Mouse (Mus musculus) lung, postnatal 0 days (tissue): ENCODE data around the gene Arhgef19. TPM values are rescaled to one million over a fixed set of nuclear protein-coding genes. Genes with fewer than 3 reads are reported as not detected.

Experiments
- ATAC-seq: fragments of 200-750 bp; cut with Nextera tagmentation; 2 replicates; pipeline ENCODE4 v1.8.0; 2017; ENCODE audit warnings: moderate library complexity
- DNase-seq: peaks from one replicate; pipeline ENCODE4 v3.0.0-alpha.2; 2016; ENCODE audit warnings: low spot score
- H3K27ac ChIP-seq: fragments of 300-500 bp; sonication (generic); 2 replicates; pipeline ENCODE4 v1.5.1; 2014; ENCODE audit warnings: antibody characterized with exemption, mild to moderate bottlenecking, low read length, mixed read lengths
- H3K27me3 ChIP-seq: fragments of 300-500 bp; sonication (generic); replicated peaks from 2 replicates; pipeline ENCODE4 v1.6.1; 2014; ENCODE audit warnings: low read length, mixed read lengths; ENCODE audit not compliant: insufficient read depth
- H3K36me3 ChIP-seq: fragments of 300-500 bp; sonication (generic); 2 replicates; pipeline ENCODE4 v1.6.1; 2014; ENCODE audit warnings: low read length, mixed read lengths; ENCODE audit not compliant: insufficient read depth
- H3K4me1 ChIP-seq: fragments of 300-500 bp; sonication (generic); 2 replicates; pipeline ENCODE4 v1.6.1; 2014; ENCODE audit warnings: antibody characterized with exemption, low read depth, low read length, mixed read lengths; ENCODE audit not compliant: insufficient read depth
- H3K4me2 ChIP-seq: fragments of 300-500 bp; sonication (generic); replicated peaks from 2 replicates; pipeline ENCODE4 v1.6.1; 2014; ENCODE audit warnings: low read depth, mild to moderate bottlenecking, low read length, moderate library complexity, mixed read lengths
- H3K4me3 ChIP-seq: fragments of 300-500 bp; sonication (generic); 2 replicates; pipeline ENCODE4 v1.5.1; 2014; ENCODE audit warnings: low read depth, low read length
- H3K9ac ChIP-seq: fragments of 300-500 bp; sonication (generic); replicated peaks from 2 replicates; pipeline ENCODE4 v1.6.1; 2014; ENCODE audit warnings: low read depth, mild to moderate bottlenecking
- H3K9me3 ChIP-seq: fragments of 300-500 bp; sonication (generic); 2 replicates; pipeline ENCODE4 v1.6.1; 2016; ENCODE audit warnings: low read length, mixed read lengths
- CTCF ChIP-seq: IDR thresholded peaks from 2 replicates; pipeline ENCODE4 v1.5.1; 2016; ENCODE audit warnings: antibody characterized with exemption, mild to moderate bottlenecking
- EP300 ChIP-seq: IDR thresholded peaks from 2 replicates; pipeline ENCODE4 v1.6.1; 2016; ENCODE audit warnings: antibody characterized with exemption, mild to moderate bottlenecking, control low read depth
- WGBS: fragments of 180-500 bp; shearing (Covaris S2); extraction: QIAGEN DNeasy Blood & Tissue Kit; methylation state at CpG from one replicate; pipeline ENCODE4 v1.1.7; 2014; 5-methylcytosine and 5-hydroxymethylcytosine counted together
- polyA plus RNA-seq: library from polyadenylated mRNA; unstranded; fragments of >200 nt; fragmentation: Nextera tagmentation; extraction: Ambion mirVana; gene quantifications from 2 replicates; pipeline ENCODE4 v1.2.1, GENCODE M21; 2015

Arhgef19 gene
- polyA plus RNA-seq, 1 experiment from 2014 or later: 2.9 TPM

DNA sequence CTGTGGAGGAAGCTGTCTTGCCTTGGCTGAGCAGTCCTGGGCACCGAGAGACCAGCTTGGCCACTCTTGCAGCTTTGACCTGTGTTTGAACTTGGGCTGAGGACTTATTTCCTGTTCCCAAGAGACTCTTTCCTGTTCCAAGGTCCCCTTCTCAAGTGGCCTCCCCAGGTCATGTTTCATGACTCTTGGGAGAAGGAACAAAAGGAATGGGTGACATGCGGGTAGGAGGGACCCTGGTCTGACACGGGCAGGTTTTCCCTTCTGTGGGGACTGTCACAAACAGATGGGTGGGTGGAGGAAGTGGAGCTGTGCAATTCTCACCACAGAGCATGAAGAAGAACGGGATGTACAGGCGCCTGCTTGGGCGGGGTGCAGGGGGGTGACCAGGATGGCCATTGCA, 32.4 kb downstream of the Arhgef19 start:
- peak; percentile 81 for DNase-seq
- TF ChIP-seq CTCF (no peak), EP300 (peak; percentile 81)
- no peak overlapping the region for H3K4me2 ChIP-seq
- no peak overlapping the region for H3K4me3 ChIP-seq
- H3K4me1 ChIP-seq: peaks cover 3% of the 10 kb centered on the region; the same call in 1 of the 2 replicates
- H3K27me3 ChIP-seq: no peaks in the 10 kb centered on the region
- H3K9ac ChIP-seq: no peak overlapping the region
- ATAC-seq: peak; percentile 51
- WGBS: 45% methylated on average over 6 of the region's 6 CpGs
- H3K27ac ChIP-seq: peak overlapping the region; percentile 81
- no peaks in the 10 kb centered on the region; the same call in 1 of the 2 replicates for H3K36me3 ChIP-seq
- H3K9me3 ChIP-seq: no peaks in the 10 kb centered on the region

DNA sequence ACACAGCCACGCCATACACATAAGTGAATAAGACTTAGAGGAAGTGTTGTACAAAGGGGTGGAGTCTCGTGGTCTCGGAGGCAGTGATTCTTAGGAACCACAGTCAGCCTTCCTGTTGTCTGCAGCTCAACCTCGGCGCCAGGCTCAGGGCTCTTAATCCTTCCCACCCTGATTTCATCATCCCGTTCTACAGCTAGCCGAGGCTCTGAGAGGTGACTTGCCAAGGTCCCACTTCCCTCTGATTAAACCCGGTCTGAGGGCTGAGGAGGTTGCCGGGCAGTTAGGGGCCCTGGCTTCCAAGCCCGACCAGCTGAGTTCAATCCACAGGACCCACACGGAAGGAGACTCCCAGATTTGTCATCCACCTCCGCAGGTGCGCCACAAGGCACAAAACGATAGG, 33.6 kb downstream of the Arhgef19 start:
- DNase-seq (peak; percentile 90), ATAC-seq (peak; percentile 39)
- Histone ChIP-seq H3K4me1 (peaks cover 10% of the 10 kb centered on the region; the same call in 1 of the 2 replicates), H3K9me3 (no peaks in the 10 kb centered on the region), H3K9ac (peak overlapping the region; percentile 36), H3K36me3 (no peaks in the 10 kb centered on the region; the same call in 1 of the 2 replicates), H3K4me3 (no peak overlapping the region), H3K4me2 (peak overlapping the region; percentile 44), H3K27me3 (no peaks in the 10 kb centered on the region), H3K27ac (peak overlapping the region; percentile 64)
- peak; percentile 42; the same call in 1 of the 2 replicates for TF ChIP-seq EP300
- no peak for TF ChIP-seq CTCF
- 5% methylated on average over 14 of the region's 14 CpGs for WGBS

DNA sequence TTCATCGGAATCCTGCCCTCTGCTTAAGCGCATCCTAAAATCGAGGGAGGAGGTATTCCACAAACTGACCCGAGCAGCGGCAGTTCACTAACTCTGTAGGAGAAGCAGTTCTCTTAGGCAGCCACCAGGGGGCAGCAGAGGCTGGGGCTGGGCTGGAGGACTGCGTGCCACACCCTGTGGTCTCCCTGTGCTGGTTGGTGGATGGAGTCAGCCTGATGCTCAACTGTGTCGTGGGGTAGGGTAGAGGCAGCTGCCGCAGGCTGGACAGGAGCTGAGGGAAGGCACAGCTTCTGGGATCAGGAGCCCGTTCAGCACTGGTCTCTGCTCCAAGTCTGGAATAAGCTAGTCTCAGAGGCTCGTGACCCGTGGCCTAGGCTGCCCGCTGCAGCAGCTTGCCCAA, 34.0 kb downstream of the Arhgef19 start:
- DNase-seq: peak; percentile 93
- H3K27ac ChIP-seq: peak overlapping the region; percentile 64

DNA sequence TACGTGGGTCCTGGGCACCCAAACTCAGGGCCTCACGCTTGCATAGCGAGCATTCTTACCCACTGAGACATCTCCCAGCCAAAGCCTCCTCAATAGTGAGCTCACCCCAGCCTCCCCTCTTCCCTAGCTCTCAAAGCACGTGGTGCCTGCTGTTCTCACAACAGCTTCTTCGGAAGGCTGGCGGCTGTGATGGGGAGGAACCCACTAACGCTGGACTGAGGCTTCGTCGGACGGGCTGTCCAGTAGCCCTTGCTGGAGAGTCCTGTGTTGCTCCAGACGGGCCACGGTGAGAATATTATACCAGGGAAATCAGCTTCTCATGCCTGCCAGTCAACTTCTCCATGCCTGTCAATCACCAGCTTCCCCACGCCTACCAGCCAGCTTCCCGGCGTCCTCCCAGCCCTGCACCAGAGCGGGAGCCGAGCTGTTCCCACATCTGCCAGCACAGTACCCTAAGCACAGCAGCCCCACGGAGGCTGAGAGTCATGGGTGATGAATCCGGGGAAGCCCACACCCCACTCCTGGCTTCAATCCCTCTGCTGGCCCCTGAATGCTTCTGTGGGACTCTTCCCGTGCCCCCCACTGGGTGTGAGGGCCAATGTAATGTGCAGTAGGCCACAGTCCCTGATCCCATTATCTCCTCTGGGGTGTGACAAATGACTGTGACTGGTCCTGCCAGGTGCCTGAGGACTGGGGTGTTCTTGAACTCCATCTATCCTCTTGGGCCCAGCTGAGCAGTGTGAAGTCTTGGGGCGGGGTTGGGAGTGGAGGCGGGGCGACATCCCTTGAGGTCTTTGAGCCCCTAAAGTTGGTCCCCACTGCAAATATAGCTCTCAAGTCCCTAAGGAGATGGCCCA, 35.4 kb downstream of the Arhgef19 start:
- WGBS: 41% methylated on average over 23 of the region's 23 CpGs
- H3K36me3 ChIP-seq: no peaks in the 10 kb centered on the region; the same call in 1 of the 2 replicates
- H3K27ac ChIP-seq: peak overlapping the region; percentile 7; the same call in 1 of the 2 replicates
- no peaks in the 10 kb centered on the region for H3K9me3 ChIP-seq
- H3K4me3 ChIP-seq: no peak overlapping the region
- no peak for ATAC-seq
- DNase-seq: peak; percentile 63
- TF ChIP-seq EP300: peak; percentile 55; the same call in 1 of the 2 replicates
- no peak for TF ChIP-seq CTCF
- no peak overlapping the region for H3K4me2 ChIP-seq
- peaks cover 16% of the 10 kb centered on the region; the same call in 1 of the 2 replicates for H3K4me1 ChIP-seq
- H3K27me3 ChIP-seq: no peaks in the 10 kb centered on the region
- H3K9ac ChIP-seq: no peak overlapping the region

More for the DNA sequence above, 34.0 kb downstream of the Arhgef19 start:
- H3K27me3 ChIP-seq: no peaks in the 10 kb centered on the region
- ATAC-seq: peak; percentile 68
- H3K4me2 ChIP-seq: peak overlapping the region; percentile 44
- no peaks in the 10 kb centered on the region for H3K9me3 ChIP-seq
- 20% methylated on average over 12 of the region's 12 CpGs for WGBS
- peak; percentile 100 for TF ChIP-seq CTCF
- no peak for TF ChIP-seq EP300
- no peaks in the 10 kb centered on the region; the same call in 1 of the 2 replicates for H3K36me3 ChIP-seq
- H3K4me3 ChIP-seq: no peak overlapping the region
- peak overlapping the region; percentile 36 for H3K9ac ChIP-seq
- peaks cover 11% of the 10 kb centered on the region; the same call in 1 of the 2 replicates for H3K4me1 ChIP-seq

DNA sequence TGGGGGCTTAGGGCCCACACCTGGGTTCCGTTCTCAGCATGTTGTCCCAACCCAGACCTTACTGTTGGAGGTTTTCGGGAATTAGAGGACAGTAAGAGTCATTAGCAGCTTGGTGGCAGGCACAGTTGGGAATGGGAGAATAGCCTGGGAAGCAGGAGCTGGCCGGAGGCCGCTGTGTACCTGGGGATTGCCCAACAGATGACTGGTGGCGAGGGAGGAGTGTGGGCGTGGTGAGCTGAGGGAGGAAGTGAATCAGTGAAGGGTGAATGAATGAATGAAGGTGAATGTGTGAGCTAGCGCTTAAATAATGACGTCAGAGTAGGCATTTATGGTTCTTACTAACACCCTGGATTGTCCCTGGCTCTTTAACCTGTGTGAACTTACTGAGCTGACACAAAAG, 37.9 kb downstream of the Arhgef19 start:
- TF ChIP-seq CTCF: no peak
- TF ChIP-seq EP300: no peak
- DNase-seq (peak; percentile 70), ATAC-seq (no peak)

DNA sequence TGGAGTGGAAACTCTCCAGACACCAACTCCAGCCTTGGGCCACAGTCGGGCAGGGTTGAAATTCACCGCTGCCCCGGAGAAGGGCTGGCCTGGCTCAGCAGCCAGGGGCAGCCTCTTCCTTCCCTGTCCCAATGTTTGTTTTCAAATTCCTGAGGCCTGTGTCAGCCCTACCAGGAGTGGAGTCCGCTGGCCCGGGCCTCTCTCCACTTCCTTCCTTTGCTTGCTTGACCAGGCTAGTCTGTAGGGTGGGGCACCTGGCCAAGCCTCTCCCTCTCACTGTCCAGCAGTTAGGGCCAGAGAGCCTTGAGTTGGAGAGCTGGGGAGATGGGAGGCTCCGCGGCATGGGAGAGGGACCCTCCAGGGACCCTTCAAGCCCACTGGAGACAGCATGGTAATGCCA, 38.9 kb downstream of the Arhgef19 start:
- H3K4me1 ChIP-seq: peaks cover 30% of the 10 kb centered on the region
- peak overlapping the region; percentile 19; the same call in 1 of the 2 replicates for H3K9ac ChIP-seq
- H3K27me3 ChIP-seq: no peaks in the 10 kb centered on the region
- no peak overlapping the region; the same call in 1 of the 2 replicates for H3K4me3 ChIP-seq
- H3K9me3 ChIP-seq: no peaks in the 10 kb centered on the region
- peak; percentile 97 for DNase-seq
- H3K27ac ChIP-seq: peak overlapping the region; percentile 96
- H3K36me3 ChIP-seq: no peaks in the 10 kb centered on the region; the same call in 1 of the 2 replicates
- TF ChIP-seq CTCF (peak; percentile 62), EP300 (peak; percentile 92)
- WGBS: 6% methylated on average over 7 of the region's 7 CpGs
- peak overlapping the region; percentile 29 for H3K4me2 ChIP-seq
- peak; percentile 89 for ATAC-seq

More for the DNA sequence above, 37.9 kb downstream of the Arhgef19 start:
- Histone ChIP-seq H3K9ac (no peak overlapping the region), H3K4me1 (peaks cover 24% of the 10 kb centered on the region; the same call in 1 of the 2 replicates), H3K27me3 (no peaks in the 10 kb centered on the region), H3K36me3 (no peaks in the 10 kb centered on the region; the same call in 1 of the 2 replicates), H3K27ac (peak overlapping the region; percentile 96), H3K9me3 (no peaks in the 10 kb centered on the region), H3K4me3 (no peak overlapping the region), H3K4me2 (no peak overlapping the region)
- WGBS: 67% methylated on average over 8 of the region's 8 CpGs
